Comparison of ENCODE assay signal across 22 mouse cellular contexts in the genomic region with DNA sequence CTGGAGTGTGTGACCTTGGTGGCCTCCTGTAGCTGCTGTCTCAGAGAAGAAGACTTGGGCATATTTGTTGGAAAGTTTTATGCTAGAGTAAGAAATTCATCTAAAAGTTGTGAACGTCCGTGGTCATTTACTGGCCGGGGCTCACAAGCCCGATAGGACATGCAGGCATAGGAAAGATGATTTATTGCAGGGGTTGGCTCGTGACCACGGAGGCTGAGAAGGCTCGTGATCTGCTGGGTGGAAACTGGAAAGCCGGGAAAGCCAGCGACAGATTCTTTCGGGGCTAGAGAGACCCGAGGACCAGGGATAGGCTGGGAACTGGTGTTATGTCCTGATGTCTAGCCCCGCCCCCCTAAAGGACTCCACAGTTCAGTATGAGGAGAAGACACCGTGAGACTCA.
"Had no signal": no experiment of that assay in that cellular context is flagged by ENCODE, and none has a peak within 500 bp of the region (broad histone marks: within the 10 kb centered on the region; RNA-seq: fewer than 3 reads in every experiment).

No protein-coding gene starts in this region.

- H3K4me3 ChIP-seq: layer of hippocampus, adult 2 months; limb, embryonic 10.5 days; limb, embryonic 13.5 days; liver, embryonic 12.5 days; liver, embryonic 15.5 days; midbrain, embryonic 12.5 days; midbrain, embryonic 15.5 days; neural tube, embryonic 12.5 days; neural tube, embryonic 15.5 days; stomach, embryonic 15.5 days had no signal

- ATAC-seq: hindbrain, postnatal 0 days; inflammation-experienced regulatory T-cells, adult 6 months; intestine, embryonic 16.5 days; liver, embryonic 12.5 days; midbrain, embryonic 15.5 days had no signal

- H3K9me3 ChIP-seq: limb, embryonic 10.5 days; limb, embryonic 13.5 days; liver, embryonic 12.5 days; liver, embryonic 15.5 days; midbrain, embryonic 12.5 days; midbrain, embryonic 15.5 days; neural tube, embryonic 12.5 days; neural tube, embryonic 15.5 days; stomach, embryonic 15.5 days had no signal

- H3K4me1 ChIP-seq: stomach, embryonic 15.5 days had no signal

- H3K4me2 ChIP-seq: hindbrain, embryonic 14.5 days; limb, embryonic 13.5 days; liver, embryonic 12.5 days; liver, embryonic 15.5 days; midbrain, embryonic 12.5 days; midbrain, embryonic 15.5 days; neural tube, embryonic 12.5 days; neural tube, embryonic 15.5 days; stomach, embryonic 15.5 days had no signal

- H3K27me3 ChIP-seq: midbrain, embryonic 12.5 days; midbrain, embryonic 15.5 days; neural tube, embryonic 12.5 days; neural tube, embryonic 15.5 days; stomach, embryonic 15.5 days had no signal

- DNase-seq: layer of hippocampus, adult 9-11 months; liver; lung, adult 2 months; right cerebral cortex, adult 18-20 months; right cerebral cortex, postnatal 14 days; spleen, adult 18-20 months; thymus, postnatal 36 days had no signal

- H3K27ac ChIP-seq: hindbrain, embryonic 14.5 days; hindbrain, postnatal 0 days; layer of hippocampus, adult 2 months; limb, embryonic 10.5 days; limb, embryonic 13.5 days; liver, embryonic 12.5 days; liver, embryonic 15.5 days; macrophage; midbrain, embryonic 12.5 days; midbrain, embryonic 15.5 days; neural tube, embryonic 12.5 days; neural tube, embryonic 15.5 days; stomach, embryonic 15.5 days had no signal

- H3K9ac ChIP-seq: hindbrain, embryonic 14.5 days; limb, embryonic 13.5 days; liver, embryonic 12.5 days; liver, embryonic 15.5 days; midbrain, embryonic 12.5 days; midbrain, embryonic 15.5 days; neural tube, embryonic 12.5 days; neural tube, embryonic 15.5 days; stomach, embryonic 15.5 days had no signal

- H3K36me3 ChIP-seq: limb, embryonic 10.5 days; limb, embryonic 13.5 days; liver, embryonic 12.5 days; liver, embryonic 15.5 days; midbrain, embryonic 12.5 days; midbrain, embryonic 15.5 days; neural tube, embryonic 12.5 days; neural tube, embryonic 15.5 days; stomach, embryonic 15.5 days had no signal
